Mouse (Mus musculus): ENCODE measurements at regions not wholly inside any gene's neighbourhood (a gene's known extent, or its start where the extent isn't known, plus 50 kb on each side); places are given as distances from the start of the nearest gene placed in this dataset.
A peak's percentile ranks its signal among the peaks of the same experiment; 100 is the strongest.

- no peak for ATAC-seq (ENCODE audit: poor library complexity, severe bottlenecking)
Observed at GRCm38 (mm10) chr3:133818966-133819700, 274.2 kb upstream of the Tet2 start.

- ATAC-seq (ENCODE audit: poor library complexity, severe bottlenecking) = no peak
Observed at GRCm38 (mm10) chr3:133833739-133834391, 288.9 kb upstream of the Tet2 start.

- ATAC-seq (ENCODE audit: poor library complexity, severe bottlenecking) = no peak
Observed at GRCm38 (mm10) chr3:133834459-133834858, 289.5 kb upstream of the Tet2 start.

- no peak for ATAC-seq (ENCODE audit: poor library complexity, severe bottlenecking)
Observed at GRCm38 (mm10) chr3:133846301-133846700, 301.4 kb upstream of the Tet2 start.

DNA sequence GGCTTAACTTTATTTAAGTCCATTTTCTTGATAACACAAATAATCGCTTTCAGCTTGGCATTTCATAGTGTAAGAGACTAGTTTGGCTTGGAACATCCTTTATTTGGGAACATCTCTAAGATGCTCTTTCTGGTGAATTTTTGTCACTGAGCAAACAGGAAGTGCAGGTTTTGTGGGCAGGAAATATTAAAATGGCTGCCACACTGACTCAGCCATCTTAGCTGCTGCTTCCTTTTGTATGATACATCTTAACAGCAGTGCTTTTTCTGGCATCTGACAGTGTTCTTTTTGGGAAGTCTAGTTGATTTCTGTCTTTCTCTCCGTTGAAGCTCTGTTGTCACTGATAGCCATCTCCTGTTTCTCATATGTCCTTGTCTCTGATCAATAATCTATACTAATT lies 329.4 kb upstream of the Tet2 start:
- ATAC-seq (ENCODE audit: poor library complexity, severe bottlenecking) = no peak

- peak; percentile 71 for ATAC-seq (ENCODE audit: poor library complexity, severe bottlenecking)
Observed at GRCm38 (mm10) chr3:133876439-133877072, 331.6 kb upstream of the Tet2 start.

GRCm38 (mm10) chr3:133877310-133877709 lies 332.4 kb upstream of the Tet2 start:
- ATAC-seq (ENCODE audit: poor library complexity, severe bottlenecking) = no peak

- ATAC-seq (ENCODE audit: poor library complexity, severe bottlenecking) = no peak
Observed at GRCm38 (mm10) chr3:133880626-133881025, 335.7 kb upstream of the Tet2 start.

GRCm38 (mm10) chr3:133901931-133902330 lies 334.4 kb upstream of the Cxxc4 start:
- no peak for ATAC-seq (ENCODE audit: poor library complexity, severe bottlenecking)

GRCm38 (mm10) chr3:133922200-133922599 lies 314.1 kb upstream of the Cxxc4 start:
- no peak for ATAC-seq (ENCODE audit: poor library complexity, severe bottlenecking)

DNA sequence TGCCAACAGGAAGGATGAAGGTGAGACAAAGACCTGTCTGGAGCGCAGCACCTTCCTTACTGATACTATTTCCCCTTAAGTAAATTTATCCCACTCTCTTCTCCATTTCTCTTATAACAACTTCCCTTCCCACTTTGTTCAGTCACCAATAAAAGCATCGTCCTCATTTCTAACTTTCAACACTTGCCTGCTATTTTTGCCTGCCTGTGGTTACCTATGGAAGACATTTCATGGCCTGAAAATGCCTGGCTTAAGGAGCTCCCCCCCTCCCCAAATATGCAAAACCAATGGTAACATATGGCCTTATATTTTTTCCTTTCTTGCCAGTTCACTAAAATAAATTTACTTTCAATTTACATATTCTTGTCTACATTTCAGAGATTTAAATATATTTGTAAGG lies 271.0 kb upstream of the Cxxc4 start:
- ATAC-seq (ENCODE audit: poor library complexity, severe bottlenecking) = no peak

DNA sequence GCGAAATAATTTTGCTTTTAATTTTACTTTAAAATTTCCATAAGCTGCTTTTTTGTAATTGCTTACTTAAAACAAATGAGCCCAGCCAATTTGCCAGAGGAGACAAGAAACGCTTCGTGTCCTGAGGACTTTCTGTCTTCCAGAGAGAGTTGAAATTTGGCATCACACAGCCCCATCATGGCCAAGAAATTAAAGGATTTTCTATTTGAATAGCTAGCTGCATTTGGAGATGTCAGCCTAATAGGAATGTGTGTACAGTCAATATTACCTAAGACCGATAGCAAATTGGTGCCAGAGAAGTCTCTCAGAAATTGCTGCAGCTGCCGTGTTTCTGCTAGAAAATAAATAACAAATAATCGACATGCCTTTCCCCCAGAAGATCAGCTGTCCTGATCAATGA lies 268.1 kb upstream of the Cxxc4 start:
- ATAC-seq (ENCODE audit: poor library complexity, severe bottlenecking) = no peak

GRCm38 (mm10) chr3:133972774-133973173 lies 263.5 kb upstream of the Cxxc4 start:
- ATAC-seq (ENCODE audit: poor library complexity, severe bottlenecking) = no peak

DNA sequence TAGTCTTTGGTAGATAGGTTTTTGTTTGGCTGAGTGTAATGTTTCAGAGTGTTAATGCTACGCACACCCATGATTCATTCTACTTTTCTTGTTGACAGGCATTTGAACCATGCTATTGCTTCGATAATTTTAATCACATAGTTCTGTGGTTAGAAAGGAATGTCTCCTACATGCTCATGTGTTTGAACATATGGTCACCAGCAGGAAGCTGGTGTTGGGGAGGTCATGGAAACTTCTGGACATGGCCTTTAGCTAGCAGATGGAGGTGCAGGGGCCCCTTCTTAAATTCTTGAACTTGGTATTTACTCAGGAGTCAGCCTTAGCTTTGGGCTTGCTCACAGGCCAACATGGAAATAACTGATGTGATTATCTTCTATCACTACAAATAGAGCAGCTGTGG lies 248.6 kb upstream of the Cxxc4 start:
- no peak for ATAC-seq (ENCODE audit: poor library complexity, severe bottlenecking)

DNA sequence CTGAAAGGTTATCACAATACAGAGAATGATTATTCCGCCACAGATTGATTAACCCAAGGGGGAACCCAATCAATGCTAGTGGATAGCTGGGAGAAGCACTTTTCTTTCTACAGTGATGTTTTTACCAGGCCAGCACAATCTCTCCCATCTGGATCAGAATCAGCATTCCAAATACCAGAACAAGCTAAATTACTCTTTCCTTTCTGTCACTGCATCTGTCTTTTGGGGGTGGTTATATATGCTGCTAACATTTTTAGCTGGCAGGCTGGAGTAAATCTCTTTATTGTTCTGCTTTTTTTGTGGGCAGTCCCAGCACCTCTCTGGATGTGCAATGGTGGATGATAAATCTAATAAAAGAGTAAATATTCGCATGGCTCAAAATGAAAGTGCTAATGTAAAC lies 242.3 kb upstream of the Cxxc4 start:
- ATAC-seq (ENCODE audit: poor library complexity, severe bottlenecking) = no peak

GRCm38 (mm10) chr3:133999965-134000364 lies 236.3 kb upstream of the Cxxc4 start:
- no peak for ATAC-seq (ENCODE audit: poor library complexity, severe bottlenecking)

DNA sequence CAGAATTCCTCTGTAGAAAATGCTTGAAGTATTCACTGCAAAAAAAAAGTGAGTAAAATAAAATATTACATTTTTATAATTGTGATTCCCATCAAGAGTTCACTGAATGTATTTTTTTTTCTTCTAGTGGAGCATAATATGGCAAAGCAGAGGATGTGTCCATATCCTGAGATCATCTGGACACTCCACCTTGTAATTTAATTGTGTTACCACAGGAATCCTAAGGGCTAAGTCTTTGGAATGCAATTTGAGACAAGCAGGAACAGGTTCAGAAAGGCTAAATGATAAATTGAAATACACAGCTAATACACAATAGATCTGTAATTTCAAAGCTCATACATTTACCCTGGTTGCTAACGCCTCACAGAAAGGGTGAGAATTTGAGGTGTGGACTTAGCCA lies 235.7 kb upstream of the Cxxc4 start:
- ATAC-seq (ENCODE audit: poor library complexity, severe bottlenecking) = no peak

DNA sequence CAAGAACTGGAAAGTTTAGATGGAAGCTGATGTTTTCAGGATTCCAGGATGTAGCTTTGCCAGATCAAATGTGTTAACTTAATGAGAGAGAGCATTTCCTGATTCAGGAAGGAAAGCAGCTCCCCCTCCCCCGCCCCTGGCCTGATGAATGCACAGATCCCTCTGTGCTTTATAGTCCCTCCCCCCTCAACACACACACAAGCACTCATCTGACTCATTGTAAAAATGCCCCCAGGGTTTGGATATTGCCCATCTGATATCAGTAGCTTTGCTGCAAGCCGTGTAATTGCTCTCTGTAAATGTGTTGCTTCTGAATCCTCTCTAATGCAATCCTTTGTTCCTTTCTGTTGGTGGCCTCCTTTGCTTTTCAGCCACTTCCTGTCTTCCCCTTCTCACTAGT lies 221.5 kb upstream of the Cxxc4 start:
- ATAC-seq (ENCODE audit: poor library complexity, severe bottlenecking) = no peak

DNA sequence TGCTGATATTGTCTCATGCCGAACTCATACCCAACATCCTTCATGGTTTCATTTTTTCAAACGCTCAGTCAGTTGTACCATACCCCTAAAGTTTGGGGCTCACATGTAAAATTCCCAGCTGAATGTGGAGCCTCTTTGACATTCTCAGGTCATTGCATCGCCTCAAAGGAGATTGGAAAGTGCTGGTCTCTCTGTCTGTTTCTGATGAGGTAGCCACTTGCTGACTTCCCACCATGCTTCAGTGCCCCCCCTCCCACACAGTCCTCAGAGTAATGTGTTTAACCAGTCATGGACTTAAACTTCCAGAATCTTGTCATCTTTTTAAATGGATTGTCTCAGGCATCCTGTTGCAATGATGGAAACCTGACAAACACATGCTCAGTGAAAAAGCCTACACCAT lies 220.9 kb upstream of the Cxxc4 start:
- no peak for ATAC-seq (ENCODE audit: poor library complexity, severe bottlenecking)

DNA sequence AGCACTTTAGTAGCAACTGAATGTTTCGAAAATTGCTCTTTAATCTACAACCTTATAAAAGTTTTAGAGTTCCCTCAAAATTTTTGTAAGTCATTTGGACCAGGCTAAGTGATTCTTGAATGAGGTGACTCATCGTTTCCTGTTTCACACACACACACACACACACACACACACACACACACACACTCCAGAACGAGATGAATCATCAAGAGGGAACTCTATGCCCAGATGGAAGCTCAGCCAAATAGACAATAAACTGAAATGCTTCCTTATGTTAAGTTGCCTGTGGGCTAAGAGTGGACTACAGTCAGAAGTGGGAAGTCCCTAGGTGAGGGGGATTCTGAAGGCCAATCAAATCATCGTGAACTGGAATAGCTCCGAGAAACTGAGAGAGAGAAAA lies 202.4 kb upstream of the Cxxc4 start:
- no peak for ATAC-seq (ENCODE audit: poor library complexity, severe bottlenecking)

- no peak for ATAC-seq (ENCODE audit: poor library complexity, severe bottlenecking)
Observed at GRCm38 (mm10) chr3:134036310-134036934, 199.9 kb upstream of the Cxxc4 start.

DNA sequence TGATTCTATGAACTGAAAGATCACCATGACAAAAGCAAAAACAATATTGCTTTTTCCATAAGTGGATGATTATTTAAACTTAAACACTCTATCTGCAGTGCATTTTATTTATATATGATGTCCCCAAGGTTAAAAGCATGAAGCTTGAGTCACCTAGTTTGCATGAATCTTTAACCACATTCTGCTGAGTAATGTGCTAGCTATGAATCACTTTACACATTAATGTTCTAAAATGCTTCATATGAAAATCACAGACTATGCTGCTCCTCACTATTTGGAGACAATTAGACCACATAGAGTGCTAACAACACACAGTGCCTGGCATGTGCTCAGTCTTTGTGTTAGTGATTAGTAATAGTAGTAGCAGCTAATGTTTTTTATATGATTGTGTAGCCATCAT lies 185.6 kb upstream of the Cxxc4 start:
- ATAC-seq (ENCODE audit: poor library complexity, severe bottlenecking) = no peak

All from megakaryocyte, adult 5-6 weeks (primary cell).